Mouse (Mus musculus): Measurements from ENCODE around the gene Sox30.

- no peak for TF ChIP-seq CTCF (IDR thresholded peaks at IDR 0.05; ENCODE audit: control insufficient read depth, insufficient read depth, low read length)
- TF ChIP-seq POLR2A (IDR thresholded peaks at IDR 0.05; ENCODE audit: borderline replicate concordance, control insufficient read depth, low read depth, low read length) = no peak
Observed at GRCm38 (mm10) chr11:46064767-46065166, 84.7 kb downstream of the Sox30 start.
